Mouse (Mus musculus) bone marrow macrophage, adult 2 months (primary cell): ENCODE results near the gene Adpgk.

Experiments
- CTCF ChIP-seq: IDR thresholded peaks from 2 replicates; pipeline ENCODE4 v1.5.1; 2012; ENCODE audit warnings: low read depth, mild to moderate bottlenecking, low read length, moderate library complexity
- POLR2A ChIP-seq: IDR thresholded peaks from 2 replicates; pipeline ENCODE4 v1.6.1; 2012; ENCODE audit warnings: mild to moderate bottlenecking, low read depth, low read length, borderline replicate concordance

DNA sequence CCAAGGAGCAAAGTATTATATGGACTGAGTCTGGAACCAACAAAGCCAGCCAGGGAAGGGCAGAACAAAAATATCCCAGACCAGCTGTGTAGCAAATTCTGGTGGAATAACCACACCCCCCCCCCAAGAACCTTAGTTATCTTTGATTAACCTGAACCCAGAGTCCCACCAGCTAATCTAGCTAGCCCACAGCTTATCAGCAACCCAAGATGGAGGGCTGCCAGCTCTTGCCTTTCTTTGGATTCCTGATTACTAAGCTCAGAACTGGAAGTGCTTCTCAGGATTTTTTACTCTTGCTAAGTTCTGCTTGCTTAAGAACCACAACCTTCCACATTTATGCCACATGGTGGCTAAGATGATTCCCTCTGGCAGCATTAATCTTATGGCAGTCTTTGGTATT lies 33.0 kb downstream of the Adpgk start:
- no peak for TF ChIP-seq CTCF
- no peak for TF ChIP-seq POLR2A
